Mouse (Mus musculus): ENCODE data around the gene Chrd. TPM values are rescaled to one million over a fixed set of nuclear protein-coding genes. Genes with fewer than 3 reads are reported as not detected.

The Chrd gene
- polyA plus RNA-seq, 1 experiment from 2014 or later: 9.3 TPM

GRCm38 (mm10) chr16:20724338-20724748, 8.6 kb upstream of the Chrd start:
- H3K36me3 ChIP-seq: peaks cover 31% of the 10 kb centered on the region
- 0 out of 2 replicates have a peak overlapping the region, but pooled peaks have one; percentile 8 for H3K9ac ChIP-seq
- peak; percentile 69; the same call in 1 of the 2 replicates for ATAC-seq (ENCODE audit: low FRiP score, low read depth)
- 26% methylated on average over 5 of the region's 5 CpGs for WGBS
- no peaks in the 10 kb centered on the region for H3K9me3 ChIP-seq
- H3K4me1 ChIP-seq: peaks cover 15% of the 10 kb centered on the region
- H3K27ac ChIP-seq: no peak overlapping the region
- no peak overlapping the region for H3K4me3 ChIP-seq
- H3K27me3 ChIP-seq: no peaks in the 10 kb centered on the region
- no peak overlapping the region for H3K4me2 ChIP-seq (replicated peaks)

GRCm38 (mm10) chr16:20725321-20725720, 7.6 kb upstream of the Chrd start:
- Histone ChIP-seq H3K36me3 (peaks cover 26% of the 10 kb centered on the region), H3K9ac (no peak overlapping the region), H3K9me3 (no peaks in the 10 kb centered on the region), H3K27me3 (no peaks in the 10 kb centered on the region), H3K4me3 (no peak overlapping the region), H3K4me1 (peaks cover 20% of the 10 kb centered on the region), H3K27ac (no peak overlapping the region), H3K4me2 (replicated peaks) (no peak overlapping the region)
- 58% methylated on average over 7 of the region's 7 CpGs for WGBS
- ATAC-seq (ENCODE audit: low FRiP score, low read depth): no peak

- Histone ChIP-seq H3K9me3 (no peaks in the 10 kb centered on the region), H3K4me1 (peaks cover 23% of the 10 kb centered on the region), H3K36me3 (peaks cover 21% of the 10 kb centered on the region), H3K27me3 (no peaks in the 10 kb centered on the region), H3K4me3 (no peak overlapping the region), H3K4me2 (replicated peaks) (no peak overlapping the region), H3K9ac (no peak overlapping the region), H3K27ac (no peak overlapping the region)
- WGBS: 83% methylated on average over 4 of the region's 4 CpGs
- ATAC-seq (ENCODE audit: low FRiP score, low read depth): no peak
These were observed 7.2 kb upstream of the Chrd start for GRCm38 (mm10) chr16:20725750-20726149.

GRCm38 (mm10) chr16:20726384-20726783, 6.5 kb upstream of the Chrd start:
- Histone ChIP-seq H3K36me3 (peaks cover 15% of the 10 kb centered on the region), H3K27ac (no peak overlapping the region), H3K4me1 (peaks cover 23% of the 10 kb centered on the region), H3K4me3 (no peak overlapping the region), H3K9me3 (no peaks in the 10 kb centered on the region), H3K9ac (no peak overlapping the region), H3K4me2 (replicated peaks) (no peak overlapping the region), H3K27me3 (no peaks in the 10 kb centered on the region)
- no peak for ATAC-seq (ENCODE audit: low FRiP score, low read depth)
- WGBS: 42% methylated on average over 1 of the region's 1 CpGs

- ATAC-seq (ENCODE audit: low FRiP score, low read depth): no peak
- Histone ChIP-seq H3K4me1 (peaks cover 32% of the 10 kb centered on the region), H3K4me2 (replicated peaks) (no peak overlapping the region), H3K9me3 (no peaks in the 10 kb centered on the region), H3K27ac (no peak overlapping the region), H3K9ac (no peak overlapping the region), H3K27me3 (peaks cover 21% of the 10 kb centered on the region), H3K36me3 (0 out of 2 replicates have a peak, but pooled peaks cover under 1% of the 10 kb centered on the region), H3K4me3 (no peak overlapping the region)
- 41% methylated on average over 5 of the region's 5 CpGs for WGBS
These were observed 2.6 kb upstream of the Chrd start for GRCm38 (mm10) chr16:20730293-20730711.

GRCm38 (mm10) chr16:20731688-20732087, 1.2 kb upstream of the Chrd start:
- H3K4me1 ChIP-seq: peaks cover 29% of the 10 kb centered on the region
- peaks cover 34% of the 10 kb centered on the region for H3K27me3 ChIP-seq
- no peak overlapping the region for H3K9ac ChIP-seq
- no peak overlapping the region for H3K4me3 ChIP-seq
- peak overlapping the region; percentile 96; the same call in 1 of the 2 replicates for H3K4me2 ChIP-seq (replicated peaks)
- no peak overlapping the region; the same call in 1 of the 2 replicates for H3K27ac ChIP-seq
- 72% methylated on average over 5 of the region's 5 CpGs for WGBS
- ATAC-seq (ENCODE audit: low FRiP score, low read depth): no peak
- H3K9me3 ChIP-seq: no peaks in the 10 kb centered on the region
- H3K36me3 ChIP-seq: peaks cover 7% of the 10 kb centered on the region

GRCm38 (mm10) chr16:20732251-20732924, 539 bp upstream of the Chrd start:
- H3K36me3 ChIP-seq: peaks cover 9% of the 10 kb centered on the region
- under 1% methylated on average over 27 of the region's 30 CpGs for WGBS
- peak overlapping the region; percentile 71 for H3K4me3 ChIP-seq
- ATAC-seq (ENCODE audit: low FRiP score, low read depth): peak; percentile 57
- H3K27me3 ChIP-seq: peaks cover 40% of the 10 kb centered on the region
- no peaks in the 10 kb centered on the region for H3K9me3 ChIP-seq
- H3K4me1 ChIP-seq: peaks cover 29% of the 10 kb centered on the region
- H3K27ac ChIP-seq: peak overlapping the region; percentile 80
- peak overlapping the region; percentile 96 for H3K4me2 ChIP-seq (replicated peaks)
- H3K9ac ChIP-seq: peak overlapping the region; percentile 81

- ATAC-seq (ENCODE audit: low FRiP score, low read depth): no peak
- Histone ChIP-seq H3K36me3 (peaks cover 14% of the 10 kb centered on the region), H3K4me3 (peak within 1 kb of the TSS; percentile 71), H3K4me1 (peaks cover 29% of the 10 kb centered on the region), H3K27ac (peak within 1 kb of the TSS; percentile 80; the same call in 1 of the 2 replicates), H3K9ac (peak within 1 kb of the TSS; percentile 81), H3K4me2 (replicated peaks) (peak within 1 kb of the TSS; percentile 96), H3K27me3 (peaks cover 47% of the 10 kb centered on the region), H3K9me3 (no peaks in the 10 kb centered on the region)
- WGBS: 3% methylated on average over 45 of the region's 45 CpGs
These were observed 1.1 kb downstream of the Chrd start, which contains the start of gene Thpo for GRCm38 (mm10) chr16:20733731-20734730. Gene Thpo (minus strand): TSS chr16:20734511.

- 78% methylated on average over 5 of the region's 5 CpGs for WGBS
- Histone ChIP-seq H3K9ac (no peak overlapping the region), H3K4me2 (replicated peaks) (no peak overlapping the region), H3K4me1 (peaks cover 21% of the 10 kb centered on the region), H3K9me3 (no peaks in the 10 kb centered on the region), H3K4me3 (no peak overlapping the region), H3K27me3 (peaks cover 47% of the 10 kb centered on the region), H3K27ac (no peak overlapping the region), H3K36me3 (peaks cover 15% of the 10 kb centered on the region)
- no peak for ATAC-seq (ENCODE audit: low FRiP score, low read depth)
These were observed 2.7 kb downstream of the Chrd start for GRCm38 (mm10) chr16:20735651-20736050.

GRCm38 (mm10) chr16:20736168-20736567, 3.2 kb downstream of the Chrd start:
- WGBS: 85% methylated on average over 7 of the region's 7 CpGs
- H3K9ac ChIP-seq: no peak overlapping the region
- H3K9me3 ChIP-seq: no peaks in the 10 kb centered on the region
- peaks cover 21% of the 10 kb centered on the region for H3K4me1 ChIP-seq
- H3K27me3 ChIP-seq: peaks cover 47% of the 10 kb centered on the region
- peaks cover 15% of the 10 kb centered on the region for H3K36me3 ChIP-seq
- no peak overlapping the region for H3K4me3 ChIP-seq
- ATAC-seq (ENCODE audit: low FRiP score, low read depth): no peak
- no peak overlapping the region for H3K4me2 ChIP-seq (replicated peaks)
- H3K27ac ChIP-seq: no peak overlapping the region

- Histone ChIP-seq H3K27me3 (peaks cover 47% of the 10 kb centered on the region), H3K4me3 (no peak overlapping the region), H3K9ac (no peak overlapping the region), H3K4me2 (replicated peaks) (no peak overlapping the region), H3K9me3 (no peaks in the 10 kb centered on the region), H3K4me1 (peaks cover 21% of the 10 kb centered on the region), H3K27ac (no peak overlapping the region), H3K36me3 (peaks cover 17% of the 10 kb centered on the region)
- 89% methylated on average over 5 of the region's 5 CpGs for WGBS
- ATAC-seq (ENCODE audit: low FRiP score, low read depth): no peak
These were observed 3.9 kb downstream of the Chrd start for GRCm38 (mm10) chr16:20736823-20737222.

GRCm38 (mm10) chr16:20739845-20740244, 6.9 kb downstream of the Chrd start:
- no peak overlapping the region for H3K4me2 ChIP-seq (replicated peaks)
- no peak for ATAC-seq (ENCODE audit: low FRiP score, low read depth)
- no peak overlapping the region for H3K27ac ChIP-seq
- H3K9me3 ChIP-seq: no peaks in the 10 kb centered on the region
- peaks cover 31% of the 10 kb centered on the region for H3K27me3 ChIP-seq
- no peak overlapping the region for H3K4me3 ChIP-seq
- 87% methylated on average over 9 of the region's 9 CpGs for WGBS
- peaks cover 21% of the 10 kb centered on the region for H3K36me3 ChIP-seq
- no peak overlapping the region for H3K9ac ChIP-seq
- H3K4me1 ChIP-seq: no peaks in the 10 kb centered on the region

Measured in limb, embryonic 13.5 days (tissue).